Mouse (Mus musculus) neural tube, postnatal 0 days (tissue): Measurements from ENCODE around the gene Dnajc17. TPM values are rescaled to one million over a fixed set of nuclear protein-coding genes. Genes with fewer than 3 reads are reported as not detected.

Experiments
- polyA plus RNA-seq: library from polyadenylated mRNA; unstranded; fragments of >200 nt; fragmentation: Nextera tagmentation; extraction: Ambion mirVana; gene quantifications from 2 replicates; pipeline ENCODE4 v1.2.1, GENCODE M21; 2015

Gene Dnajc17
- polyA plus RNA-seq = 18.1 and 21.3 TPM in 2 replicates

DNA sequence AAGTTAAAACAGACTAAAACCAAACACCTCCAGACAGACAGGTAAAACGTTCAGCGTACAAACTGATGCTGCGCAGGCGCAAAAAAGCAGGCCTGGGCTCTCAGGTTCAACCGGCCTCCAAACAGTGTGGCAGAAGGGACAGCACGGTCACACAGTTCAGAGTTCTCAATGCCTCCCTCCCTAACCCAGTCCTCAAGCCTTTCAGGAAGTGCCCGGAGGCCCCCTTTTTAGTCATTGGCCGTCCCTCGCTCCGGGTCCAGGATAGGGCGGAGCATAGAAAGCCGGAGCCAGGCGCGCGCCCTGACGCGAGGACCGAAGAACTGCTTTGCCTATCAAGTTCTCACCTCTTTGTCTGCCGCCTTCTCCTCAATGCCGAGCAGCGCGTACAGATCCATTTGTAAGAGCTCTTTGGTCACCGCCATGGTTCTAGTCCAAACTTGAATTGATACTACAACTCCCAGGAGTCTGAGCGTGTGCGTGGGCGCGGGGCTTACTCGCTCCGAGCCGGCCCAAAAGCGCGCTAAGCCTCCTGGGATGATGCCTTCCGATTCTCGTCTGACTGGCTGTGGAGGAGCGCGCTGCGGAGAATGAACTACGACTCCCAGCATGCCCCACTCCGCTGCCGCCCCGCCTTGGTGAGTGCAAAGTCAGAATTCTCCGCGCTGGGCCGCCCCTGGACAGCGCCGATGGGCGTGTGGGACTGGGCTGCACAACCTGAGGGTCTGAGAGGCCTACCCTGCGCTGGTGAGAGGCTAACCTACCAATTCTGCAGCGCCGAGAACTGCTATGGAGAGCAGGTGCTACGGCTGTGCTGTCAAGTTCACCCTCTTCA lies at the start of gene Dnajc17, which contains the start of gene Zfyve19:
Gene Dnajc17 (minus strand): TSS at position 452 of the 832 bp plus-strand sequence.
Gene Zfyve19 (plus strand): TSS at position 274 of the 832 bp plus-strand sequence.

DNA sequence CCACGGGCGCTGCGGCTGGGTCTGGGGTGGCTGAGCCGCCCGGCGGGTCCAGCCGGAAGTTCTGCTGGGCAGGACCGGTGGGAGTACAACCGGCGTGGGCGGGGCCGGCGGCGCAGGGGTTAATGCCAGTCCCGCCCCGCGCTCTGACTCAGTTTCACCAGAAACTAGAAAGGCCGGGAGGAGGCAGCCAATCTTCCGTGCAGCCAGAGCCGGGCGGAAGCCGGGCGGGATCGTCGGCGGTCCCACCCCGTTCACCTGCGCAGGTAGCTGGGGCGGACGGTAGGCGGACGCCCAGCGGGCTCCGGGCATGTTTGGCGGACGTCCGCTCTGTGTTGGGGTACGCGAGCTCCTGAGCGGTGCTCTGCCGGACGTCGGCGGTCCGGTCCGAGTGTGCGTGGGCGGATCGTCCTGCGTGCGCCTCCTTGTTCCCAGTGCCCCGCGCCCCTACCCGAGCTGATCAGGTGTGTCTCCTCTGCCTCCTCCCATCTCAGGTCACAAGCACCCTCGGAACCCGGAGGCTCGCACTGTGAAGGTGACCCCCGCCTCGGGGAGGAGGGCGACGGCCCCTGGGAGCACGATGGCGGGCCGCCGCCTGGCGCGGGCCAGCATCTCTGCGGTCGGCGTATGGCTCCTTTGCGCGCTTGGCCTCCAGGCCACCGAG lies 28.7 kb upstream of the Dnajc17 start, which contains the start of gene Spint1:
Gene Spint1 (plus strand): TSS at position 153 of the 661 bp plus-strand sequence.

DNA sequence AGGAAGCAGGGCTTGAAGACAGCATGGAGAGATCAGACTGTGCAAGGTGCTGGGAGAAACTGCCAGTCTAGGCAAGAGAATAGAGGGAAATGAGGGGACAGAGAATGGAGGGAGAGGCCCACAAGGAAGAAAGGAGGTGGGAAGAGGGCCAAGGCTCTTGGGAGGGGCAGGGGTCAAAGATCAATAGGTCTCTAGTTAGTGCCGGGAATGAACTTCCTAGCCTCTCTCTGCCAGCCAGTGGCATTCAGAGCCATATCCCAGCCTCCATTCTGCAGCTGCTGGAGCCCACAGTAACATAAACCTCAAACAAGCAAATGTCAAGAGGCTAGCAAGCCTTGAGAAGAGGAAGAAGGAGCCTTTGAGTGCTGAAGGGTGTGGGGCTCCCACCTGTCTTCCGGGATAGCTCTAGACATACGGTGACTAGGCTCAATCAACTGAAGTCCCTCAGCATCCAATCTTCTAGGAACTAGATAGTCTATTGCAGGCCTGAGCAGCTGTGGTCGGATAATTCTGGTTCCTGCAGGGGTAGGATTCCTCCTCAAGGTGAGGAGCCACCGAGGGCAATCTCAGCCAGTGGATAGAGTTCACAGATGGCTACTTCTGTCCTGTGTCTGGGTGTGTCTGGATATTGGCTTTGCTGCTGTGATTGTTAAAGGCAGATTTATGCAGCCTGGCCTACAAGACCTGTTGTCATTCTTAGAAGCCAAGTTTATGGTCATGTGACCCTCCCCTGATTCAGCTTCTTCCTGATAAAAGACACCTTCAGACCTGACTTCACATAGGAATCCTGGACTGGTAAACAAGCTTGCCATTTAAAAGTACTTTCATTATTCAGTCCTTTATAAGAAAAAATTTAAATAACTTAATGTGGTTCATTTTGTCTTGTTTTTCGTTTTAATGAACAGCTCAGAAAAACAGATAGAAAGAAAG lies 21.4 kb upstream of the Dnajc17 start, which contains the start of gene Ppp1r14d:
Gene Ppp1r14d (minus strand): TSS at position 132 of the 930 bp plus-strand sequence.

DNA sequence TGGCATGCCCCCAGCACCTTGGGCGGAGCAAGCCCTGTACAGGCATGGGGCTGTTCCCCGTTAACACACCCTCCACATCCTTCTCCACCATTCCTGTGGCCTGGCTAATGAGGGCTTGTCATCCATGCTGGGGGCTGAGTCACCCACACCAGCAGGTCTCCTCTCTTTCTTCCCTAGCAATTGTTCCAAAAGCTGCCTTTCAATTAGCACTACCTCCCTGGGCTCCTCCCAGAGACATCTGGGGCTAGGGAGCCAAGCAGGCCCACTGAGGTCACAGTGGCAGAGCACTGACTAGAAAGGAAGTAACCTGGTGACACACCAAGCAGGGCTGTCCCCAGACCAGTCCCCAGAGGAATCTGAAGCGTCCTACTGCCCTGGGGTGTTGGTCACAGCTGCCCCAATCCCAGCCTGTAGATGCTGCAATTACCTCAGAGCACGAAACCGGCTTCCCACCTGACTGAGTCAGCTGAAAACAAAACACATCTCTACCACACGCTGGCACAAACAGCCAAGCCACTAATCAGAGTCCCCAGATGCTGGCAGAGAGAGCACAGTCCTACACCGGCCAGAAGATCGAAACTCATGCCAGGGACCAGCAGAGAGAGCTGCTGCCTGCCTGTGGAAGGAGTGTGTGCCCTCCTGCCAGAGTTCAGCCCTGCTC lies 34.5 kb downstream of the Dnajc17 start, which contains the start of gene Gm14137:
Gene Gm14137 (plus strand): TSS at position 519 of the 661 bp plus-strand sequence.

DNA sequence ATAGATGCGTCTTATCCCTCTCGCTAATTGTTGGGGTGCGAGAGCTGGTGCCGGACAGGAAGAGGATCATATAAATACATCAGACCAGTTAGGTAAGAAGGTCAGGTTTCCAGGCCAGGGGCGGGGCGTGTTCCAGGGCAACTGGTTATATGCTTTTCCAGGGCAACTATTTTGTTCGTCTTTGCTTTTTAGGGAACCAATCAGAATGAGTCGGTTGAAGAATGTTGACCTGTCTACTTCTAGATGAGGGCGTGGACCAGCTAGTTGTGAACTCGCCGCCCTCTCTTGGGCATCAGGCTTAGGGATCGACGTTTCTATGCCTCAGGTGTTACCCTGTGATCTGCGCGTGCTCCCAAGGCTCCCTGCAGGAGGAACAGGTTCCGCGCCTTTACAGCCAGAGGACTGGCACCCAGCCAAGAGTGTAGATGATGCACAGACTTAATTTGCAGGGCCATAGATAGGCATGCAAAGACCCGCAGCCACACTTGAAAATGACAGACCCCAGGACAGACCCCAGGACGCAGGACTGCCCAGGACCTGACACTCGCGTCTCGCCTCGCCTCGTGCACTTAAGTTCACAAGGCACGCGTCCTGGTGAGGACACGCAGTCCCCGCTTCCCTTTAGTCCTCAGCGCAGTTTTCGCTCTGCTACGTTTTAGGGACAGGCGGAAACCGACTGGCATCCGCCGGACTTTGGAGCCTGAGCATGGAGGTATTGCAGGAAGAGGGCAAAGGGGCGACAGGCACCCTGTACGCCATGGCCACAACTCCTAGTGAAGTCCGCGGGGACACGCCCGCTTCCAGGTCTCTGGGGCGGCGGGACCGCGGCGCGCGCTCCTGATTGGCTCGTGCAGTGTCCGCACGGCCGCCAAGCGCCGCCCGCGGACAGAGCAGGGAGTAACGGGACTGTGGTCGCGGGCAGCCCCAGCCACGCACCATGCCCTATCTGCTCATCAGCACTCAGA lies 41.4 kb downstream of the Dnajc17 start, which contains the start of gene Gchfr:
Gene Gchfr (plus strand): TSS at position 873 of the 965 bp plus-strand sequence.

GRCm38 (mm10) chr2:119156681-119157572 lies 51.7 kb downstream of the Dnajc17 start, which contains the start of gene Rmdn3:
Rmdn3 (minus strand) TSS chr2:119157034.

Other genes starting within 250 kb of the Dnajc17 start
- gene Ccdc32, start 179.4 kb downstream of the Dnajc17 start, polyA plus RNA-seq = 46.5 and 49.0 TPM in 2 replicates
- gene Rpusd2, start 174.0 kb downstream of the Dnajc17 start, polyA plus RNA-seq = 3.4 and 4.1 TPM in 2 replicates
- 3.9 and 4.6 TPM in 2 replicates for gene Knl1, start 161.7 kb downstream of the Dnajc17 start, polyA plus RNA-seq
- gene Rad51, start 96.0 kb downstream of the Dnajc17 start, polyA plus RNA-seq = 4.9 and 5.0 TPM in 2 replicates
- gene Rmdn3, start 51.8 kb downstream of the Dnajc17 start, polyA plus RNA-seq = 37.5 and 40.3 TPM in 2 replicates
- 5.1 and 5.2 TPM in 2 replicates for gene Gchfr, start 41.0 kb downstream of the Dnajc17 start, polyA plus RNA-seq
- 0.32 and 0.74 TPM in 2 replicates for gene Gm14137, start 34.3 kb downstream of the Dnajc17 start, polyA plus RNA-seq
- 50.5 and 60.4 TPM in 2 replicates for gene Zfyve19, start 178 bp downstream of the Dnajc17 start, polyA plus RNA-seq
- gene Ppp1r14d, start 21.1 kb upstream of the Dnajc17 start, polyA plus RNA-seq = not detected in 2 replicates
- 0.68 and 0.87 TPM in 2 replicates for gene Spint1, start 28.6 kb upstream of the Dnajc17 start, polyA plus RNA-seq
- 48.6 and 49.2 TPM in 2 replicates for gene Rhov, start 62.5 kb upstream of the Dnajc17 start, polyA plus RNA-seq
- gene Vps18, start 79.9 kb upstream of the Dnajc17 start, polyA plus RNA-seq = 17.6 and 19.3 TPM in 2 replicates
- gene Dll4, start 117.0 kb upstream of the Dnajc17 start, polyA plus RNA-seq = 1.8 and 3.0 TPM in 2 replicates
- gene Chac1, start 142.4 kb upstream of the Dnajc17 start, polyA plus RNA-seq = 15.1 and 16.3 TPM in 2 replicates